Mouse (Mus musculus): Measurements from ENCODE around the gene Rara.
"Not testable (repeated sequence)": the region's sequence is repeated elsewhere in the genome, so short reads cannot be mapped to it uniquely, and the experiment has no call there.

The Rara gene

DNA sequence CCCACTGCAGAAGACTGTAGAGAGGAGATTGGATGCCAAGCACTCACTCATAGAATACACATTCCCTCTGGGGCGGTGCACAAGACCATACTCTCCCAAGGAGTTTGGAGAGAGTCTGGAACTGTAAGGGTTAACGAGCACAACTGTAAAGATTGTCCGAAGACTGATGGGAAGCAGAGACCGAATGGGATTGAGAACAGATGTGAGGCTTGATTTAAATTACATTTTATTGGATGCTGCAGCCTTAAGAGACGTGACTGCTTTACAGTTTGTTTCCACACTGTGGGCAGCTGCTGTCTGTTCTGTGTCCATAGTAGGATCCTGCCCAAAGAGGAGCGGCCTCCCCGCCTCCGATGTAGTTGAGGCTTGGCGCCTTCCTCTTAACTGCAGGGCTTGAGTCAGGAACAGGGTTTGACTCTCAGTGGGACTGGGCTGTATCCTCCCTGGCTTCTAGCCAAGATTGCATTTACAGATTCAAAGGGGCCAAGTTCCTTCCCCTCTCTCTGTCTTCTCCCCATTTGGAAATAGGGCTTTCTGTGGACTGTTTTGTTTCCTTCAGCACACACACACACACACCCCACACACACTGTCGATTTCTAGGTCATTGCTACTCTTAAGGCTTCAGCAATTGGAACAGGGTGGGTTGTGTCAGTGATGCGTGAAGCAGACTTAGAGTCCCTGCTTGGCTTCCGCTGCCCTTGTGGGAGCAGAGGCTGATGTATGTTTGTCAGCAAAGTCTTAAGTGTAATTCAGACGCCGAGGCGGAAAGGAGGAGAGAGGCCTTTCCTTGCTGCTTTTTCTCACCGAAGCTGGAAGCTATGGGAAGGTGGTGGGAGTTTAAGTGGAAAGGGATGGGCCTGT lies 4.5 kb upstream of the Rara start:
- peak; percentile 52 for DNase-seq (ENCODE audit: low read depth, low spot score)

DNA sequence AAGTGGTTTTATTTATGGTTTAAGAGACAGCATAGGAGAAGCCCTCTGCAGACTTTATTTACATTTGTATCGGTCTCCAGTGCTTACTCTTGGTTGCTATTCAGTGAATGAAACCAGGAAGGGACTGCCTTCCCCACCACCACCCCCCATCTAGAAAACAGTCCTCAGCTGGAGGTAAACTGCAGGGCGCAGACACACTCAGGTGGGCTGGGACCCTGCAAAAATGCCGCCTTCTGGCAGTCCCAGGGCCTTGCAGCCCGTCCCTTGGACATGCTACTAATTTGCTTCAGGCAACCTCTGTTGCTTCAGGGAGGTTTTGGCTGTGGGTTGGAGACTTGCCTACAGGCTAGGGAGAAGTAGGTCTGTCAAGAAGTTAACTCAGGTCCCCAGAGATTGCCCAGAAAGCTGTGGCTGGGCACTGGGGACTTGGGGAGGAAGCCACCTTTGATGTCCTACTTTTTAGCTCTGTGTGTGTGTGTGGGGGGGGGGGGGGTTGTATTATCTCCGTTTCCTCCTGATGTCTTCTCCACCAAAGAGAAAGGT lies 2.9 kb upstream of the Rara start:
- peak; percentile 80 for DNase-seq (ENCODE audit: low read depth, low spot score)

DNA sequence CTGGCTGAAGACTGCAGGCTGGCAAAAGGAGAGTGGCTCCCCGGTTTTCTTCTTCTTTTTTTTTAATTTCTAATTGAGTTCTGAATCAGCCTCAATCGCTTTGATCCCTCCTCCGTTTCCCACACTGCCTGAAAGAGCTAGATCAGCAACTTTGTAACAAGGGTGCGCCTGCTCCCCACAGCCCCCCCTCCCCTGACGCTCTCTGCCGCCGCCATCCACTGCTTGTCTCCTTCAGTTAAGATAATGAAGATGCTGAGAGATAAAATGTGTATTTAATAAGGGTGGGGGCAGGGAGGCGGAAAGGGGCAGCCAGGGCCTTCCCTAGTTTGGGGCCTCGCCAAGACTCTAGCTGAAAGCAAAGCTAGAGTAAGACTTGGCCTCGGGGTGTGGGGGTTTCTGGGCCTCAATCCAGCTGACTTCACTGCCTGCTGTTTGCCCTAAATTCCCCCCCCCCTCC lies 2.3 kb upstream of the Rara start:
- peak; percentile 96 for DNase-seq (ENCODE audit: low read depth, low spot score)

DNA sequence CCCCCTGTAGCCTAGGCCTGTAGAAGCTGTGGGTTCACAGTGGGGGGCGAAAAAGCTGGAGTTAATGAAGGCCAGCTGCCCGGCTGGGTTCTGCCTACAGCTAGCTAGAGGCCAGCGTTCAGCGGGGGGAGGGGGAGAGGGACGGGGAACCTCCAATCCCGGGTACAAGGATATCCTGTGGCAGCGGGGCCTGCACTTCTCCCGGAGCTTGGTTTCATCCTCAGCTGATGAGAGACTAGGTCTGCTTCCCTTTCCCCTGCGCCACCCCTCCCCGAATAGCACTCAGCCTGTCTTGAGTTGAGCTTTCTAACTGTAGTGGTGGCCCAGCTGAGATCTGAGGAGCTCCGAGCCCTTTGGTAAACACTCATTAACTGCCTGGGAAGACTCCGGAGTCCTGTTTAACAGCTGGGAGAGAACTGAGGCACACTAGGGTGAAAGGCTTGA lies 1.7 kb upstream of the Rara start:
- peak; percentile 77 for DNase-seq (ENCODE audit: low read depth, low spot score)

DNA sequence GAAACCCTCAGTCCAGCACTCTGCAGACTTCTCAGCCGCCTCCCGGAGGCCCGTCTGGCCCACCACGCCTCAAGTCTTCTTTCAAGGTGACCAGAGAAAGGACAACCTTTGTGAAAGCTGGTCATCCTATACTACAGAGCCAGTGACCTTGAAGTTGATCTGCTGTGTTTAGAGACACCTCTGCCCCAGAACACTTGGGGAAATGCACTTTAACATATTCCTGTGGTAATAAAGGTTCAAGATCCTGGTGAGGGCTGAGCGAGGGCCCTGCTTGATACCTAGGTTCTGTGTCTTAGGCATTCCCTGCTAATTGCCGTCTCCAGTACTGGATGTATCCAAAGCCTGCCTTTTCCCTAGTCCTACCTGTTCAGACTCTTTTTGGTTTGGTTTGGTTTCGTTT lies 1.1 kb upstream of the Rara start:
- DNase-seq (ENCODE audit: low read depth, low spot score) = no peak

DNA sequence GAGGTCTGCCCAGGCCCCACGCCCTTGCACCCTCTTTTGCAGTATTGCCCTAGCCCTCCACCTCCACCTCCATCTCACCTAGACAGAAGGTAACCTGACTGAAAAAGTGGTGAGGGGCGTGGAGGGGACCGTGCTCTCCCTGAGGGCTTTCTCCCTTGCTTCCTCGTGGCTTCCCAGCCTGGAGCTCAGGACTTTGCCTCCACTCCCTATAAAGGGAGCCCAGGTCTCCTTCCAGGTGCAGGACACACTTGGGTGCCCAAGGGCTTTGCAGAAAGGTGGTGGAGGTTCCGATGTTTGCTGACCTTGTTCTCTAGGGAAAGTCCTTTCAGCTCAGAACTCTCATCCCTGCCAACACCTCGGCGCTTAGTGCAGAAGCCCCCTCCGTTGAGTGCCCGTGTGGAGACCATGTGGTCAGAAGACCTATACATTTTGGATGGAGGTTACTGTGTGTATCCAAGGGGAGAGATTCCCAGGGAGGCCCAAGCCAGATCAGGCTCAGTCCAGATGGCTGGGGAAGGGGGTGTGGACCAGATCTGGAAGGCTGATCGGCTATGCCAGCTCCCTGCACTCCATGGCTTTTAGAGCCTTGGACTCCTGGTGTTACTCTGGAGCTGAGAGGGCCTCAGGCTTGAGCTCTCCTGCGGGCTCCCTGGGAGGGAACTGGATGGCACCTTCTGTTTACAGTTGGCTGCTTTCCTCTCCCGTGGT lies 722 bp downstream of the Rara start:
- DNase-seq (ENCODE audit: low read depth, low spot score) = no peak

DNA sequence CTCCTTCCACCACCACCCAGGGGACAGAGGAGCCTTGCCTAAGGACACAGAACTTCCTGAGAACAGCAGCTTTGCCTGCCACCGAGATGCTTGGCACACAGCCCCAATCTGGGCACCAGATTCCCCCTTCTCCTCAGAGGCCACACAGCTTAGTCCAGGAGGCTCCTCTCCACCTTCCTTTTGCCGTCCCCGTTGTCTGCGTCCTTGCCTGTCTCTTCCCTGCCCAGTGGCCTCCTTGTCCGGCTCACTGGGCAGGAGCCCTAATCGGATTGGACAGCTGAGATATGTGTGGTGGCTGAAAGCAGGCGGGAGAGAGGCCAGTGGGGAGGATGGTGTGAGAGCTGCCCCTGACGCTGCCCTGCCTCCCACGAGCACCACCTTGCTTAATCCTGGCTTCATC lies 1.9 kb downstream of the Rara start:
- peak; percentile 35 for DNase-seq (ENCODE audit: low read depth, low spot score)

DNA sequence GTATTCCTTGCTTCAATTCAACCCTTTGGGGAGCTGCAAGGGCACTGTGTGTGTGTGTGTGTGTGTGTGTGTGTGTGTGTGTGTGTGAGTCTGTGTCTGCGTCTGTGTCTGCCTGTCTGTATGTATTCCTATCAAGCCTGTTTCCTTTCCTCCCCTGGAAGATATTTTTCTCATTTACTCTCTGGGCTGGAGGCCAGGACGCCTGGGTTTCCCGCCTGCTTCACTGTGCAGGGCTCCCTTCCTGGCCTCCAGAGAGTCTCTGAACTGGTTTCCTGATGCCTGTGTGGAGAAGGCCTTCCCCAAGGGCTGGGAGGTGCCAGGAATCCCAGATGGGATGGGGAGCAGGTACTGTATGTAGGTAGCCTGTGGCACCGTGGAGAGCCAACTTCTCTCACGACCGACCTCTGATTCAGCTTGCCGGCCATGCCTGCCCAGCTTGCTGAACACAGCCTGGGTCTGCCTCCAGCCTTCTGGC lies 2.5 kb downstream of the Rara start:
- peak; percentile 69 for DNase-seq (ENCODE audit: low read depth, low spot score)

DNA sequence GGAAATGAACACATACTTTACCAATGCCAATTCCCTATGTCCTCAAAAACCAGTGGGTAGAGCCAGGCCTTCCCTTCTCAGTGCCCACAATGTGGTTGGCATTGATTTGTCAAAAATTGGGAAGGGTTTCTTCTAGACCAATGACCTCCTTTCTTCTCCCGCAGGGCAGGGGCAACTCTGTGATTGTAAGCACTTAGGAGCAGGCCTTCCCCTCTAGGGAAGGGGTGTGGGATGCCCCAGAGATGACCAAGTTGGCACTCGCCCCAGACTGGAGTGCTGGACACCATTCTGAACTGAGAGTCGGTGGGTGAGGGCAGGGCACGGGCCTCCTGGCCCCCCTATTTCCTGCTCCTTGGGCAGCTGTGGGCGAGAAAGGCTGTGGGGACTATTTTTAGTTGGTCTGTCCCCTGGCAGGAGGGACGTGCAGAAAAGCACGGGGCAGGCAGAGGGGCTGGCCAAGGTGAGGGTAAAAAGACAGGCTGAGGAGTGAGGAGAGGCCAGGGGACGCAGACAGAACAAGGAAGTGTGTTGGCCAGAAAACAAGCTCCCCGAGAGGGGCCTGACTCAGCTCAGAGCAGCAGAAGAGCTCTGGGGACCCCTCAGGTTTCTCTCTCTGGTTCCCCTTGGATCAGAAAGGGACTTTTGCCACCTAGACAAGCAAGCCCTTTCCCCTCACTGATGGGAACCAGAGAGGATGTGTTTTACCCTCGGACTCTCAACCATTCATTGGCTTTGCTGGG lies 3.3 kb downstream of the Rara start:
- DNase-seq (ENCODE audit: low read depth, low spot score) = peak; percentile 82

DNA sequence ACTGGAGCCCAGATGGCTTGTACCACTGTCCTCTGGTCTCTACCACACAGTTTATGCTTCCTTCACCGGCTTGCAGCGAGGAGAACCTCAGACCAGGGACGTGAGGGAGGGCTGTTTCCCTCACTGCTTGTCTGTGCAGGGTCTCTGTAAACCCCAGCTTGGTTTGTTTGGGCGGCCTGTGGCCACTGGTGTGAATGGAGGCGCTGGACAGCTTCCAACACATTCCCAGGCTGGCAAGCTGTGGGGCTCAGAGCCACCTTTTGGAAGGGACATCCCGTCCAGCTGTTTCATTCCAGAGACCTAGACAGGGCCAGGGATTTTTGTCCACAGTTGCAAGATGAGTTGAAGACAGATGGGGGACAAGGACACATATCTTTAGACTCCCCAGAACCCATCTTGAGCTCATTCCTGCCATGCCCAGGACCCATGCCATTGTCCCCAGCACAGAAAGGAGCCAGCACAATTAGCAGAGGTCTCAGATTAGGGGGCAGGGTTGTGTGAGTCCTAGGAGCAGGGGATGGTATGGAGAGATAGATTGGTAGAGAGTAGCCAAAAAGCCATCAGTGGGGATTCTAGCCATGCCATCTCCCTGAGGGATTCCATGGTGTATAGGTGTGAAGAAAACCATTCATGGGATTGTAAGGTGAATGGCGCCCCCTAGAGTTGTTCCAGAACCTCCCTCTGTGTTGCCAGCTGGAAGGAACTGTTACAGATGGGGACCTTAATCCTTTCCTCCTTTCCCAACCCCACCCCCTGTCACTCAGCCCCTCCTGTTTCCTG lies 4.1 kb downstream of the Rara start:
- peak; percentile 71 for DNase-seq (ENCODE audit: low read depth, low spot score)

DNA sequence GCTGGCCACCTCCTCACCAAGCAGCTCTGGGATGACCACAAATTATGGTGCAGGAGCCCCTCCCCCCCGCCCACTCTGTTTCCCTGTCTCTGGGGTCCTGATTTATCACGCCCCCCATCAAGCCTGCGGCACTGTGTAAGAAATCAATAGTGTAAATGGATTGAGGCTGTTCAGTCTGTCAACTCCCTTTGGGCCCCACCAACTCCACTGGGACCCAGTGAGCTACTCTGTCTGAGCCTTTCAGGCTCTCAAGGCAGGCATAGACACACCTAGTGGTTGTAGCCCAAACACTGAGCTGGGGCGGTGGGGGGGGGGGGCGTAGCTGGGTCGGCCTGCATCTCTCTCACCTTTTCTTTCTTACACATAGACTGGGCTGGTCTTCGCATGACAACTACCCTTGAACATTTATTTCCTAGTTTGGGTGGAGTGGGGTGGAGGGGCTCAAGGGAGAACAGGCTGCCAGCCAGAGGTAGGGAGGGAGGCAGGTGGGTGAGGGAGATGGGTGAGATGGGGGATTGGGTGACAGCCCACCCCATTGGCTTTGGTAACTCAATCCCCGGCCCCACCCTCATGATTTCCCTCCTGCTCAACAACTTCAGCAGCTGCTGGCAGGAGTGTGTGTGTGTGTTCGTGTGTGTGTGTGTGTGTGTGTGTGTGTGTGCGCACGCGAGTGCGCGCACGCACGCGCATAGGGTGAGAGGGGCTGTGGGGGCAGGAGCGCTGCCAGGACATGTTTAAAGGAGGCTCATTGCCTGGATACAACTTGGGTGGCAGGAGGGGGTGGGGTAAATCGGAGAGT lies 4.9 kb downstream of the Rara start:
- peak; percentile 64 for DNase-seq (ENCODE audit: low read depth, low spot score)

DNA sequence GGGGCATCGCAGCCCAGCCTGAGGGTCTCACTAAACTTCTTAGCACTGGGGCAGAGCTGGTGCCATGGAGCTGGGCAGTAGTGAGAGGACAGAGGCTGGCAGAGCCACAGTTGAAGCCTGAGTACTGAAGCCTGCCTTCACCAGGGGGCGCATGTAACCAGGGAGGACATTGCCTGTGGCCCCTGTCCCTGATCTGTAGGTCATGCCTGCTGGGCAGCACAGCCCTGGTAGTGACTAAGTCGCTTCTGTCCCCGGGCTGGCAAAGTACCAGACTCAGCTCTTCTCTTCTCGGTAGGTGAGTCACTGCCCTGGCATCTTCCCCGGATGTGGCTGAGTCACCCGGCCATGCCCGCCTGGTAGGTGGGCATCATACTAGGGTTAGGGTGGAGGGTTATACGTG lies 5.5 kb downstream of the Rara start:
- peak; percentile 94 for DNase-seq (ENCODE audit: low read depth, low spot score)

DNA sequence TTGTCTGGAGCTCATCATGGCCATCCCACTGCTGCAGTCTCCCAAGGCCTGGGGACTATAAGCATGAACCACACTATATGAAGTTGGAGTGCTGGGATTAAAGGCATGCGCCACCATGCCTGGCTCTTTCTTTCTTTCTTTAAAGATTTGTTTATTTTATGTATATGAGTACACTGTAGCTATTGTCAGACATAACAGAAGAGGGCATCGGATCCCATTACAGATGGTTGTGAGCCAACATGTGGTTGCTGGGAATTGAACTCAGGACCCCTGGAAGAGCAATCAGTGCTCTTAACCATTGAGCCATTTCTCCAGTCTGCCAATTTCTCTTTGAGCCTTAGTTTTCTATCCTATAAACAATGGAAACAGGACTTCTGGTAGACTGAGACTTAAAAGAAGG lies 6.2 kb downstream of the Rara start:
- DNase-seq (ENCODE audit: low read depth, low spot score) = not testable (repeated sequence)

DNA sequence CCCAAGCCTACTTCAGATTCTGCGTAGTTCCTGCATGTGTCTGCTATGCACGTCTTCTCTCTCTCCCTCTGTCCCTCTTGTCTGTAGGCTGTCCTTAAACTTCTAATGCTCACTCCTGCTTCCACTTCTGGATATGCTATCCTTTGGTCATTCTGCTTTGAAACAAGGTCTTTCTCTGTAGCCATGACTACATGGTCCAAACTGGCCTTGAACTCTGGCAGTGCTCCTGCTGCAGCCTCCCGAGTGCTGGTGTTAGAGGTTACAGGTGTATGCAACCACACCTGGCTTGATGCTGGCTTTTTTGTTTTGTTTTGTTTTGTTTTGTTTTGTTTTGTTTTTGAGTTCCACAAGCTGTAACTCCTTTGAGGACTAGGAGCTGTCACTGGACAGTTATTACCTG lies 6.7 kb downstream of the Rara start:
- no peak for DNase-seq (ENCODE audit: low read depth, low spot score)

DNA sequence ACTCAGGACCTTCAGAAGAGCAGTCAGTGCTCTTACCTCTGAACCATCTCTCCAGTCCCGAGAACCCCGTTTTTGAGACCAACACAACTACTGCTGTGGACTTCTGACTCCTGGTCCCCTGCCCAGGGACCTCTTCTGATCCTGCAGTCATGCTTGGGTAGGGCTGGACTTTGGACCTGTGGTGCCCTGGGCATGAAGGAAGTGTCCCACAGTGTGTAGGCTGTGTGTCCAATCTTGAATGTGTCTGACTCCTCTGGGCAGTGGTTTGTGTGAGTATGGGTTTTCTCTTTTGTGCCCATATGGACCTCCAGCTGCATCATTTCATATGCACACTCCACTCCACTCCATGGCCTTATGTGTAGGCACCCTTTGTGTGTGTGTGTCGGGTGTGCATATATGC lies 7.5 kb downstream of the Rara start:
- peak; percentile 19 for DNase-seq (ENCODE audit: low read depth, low spot score)

DNA sequence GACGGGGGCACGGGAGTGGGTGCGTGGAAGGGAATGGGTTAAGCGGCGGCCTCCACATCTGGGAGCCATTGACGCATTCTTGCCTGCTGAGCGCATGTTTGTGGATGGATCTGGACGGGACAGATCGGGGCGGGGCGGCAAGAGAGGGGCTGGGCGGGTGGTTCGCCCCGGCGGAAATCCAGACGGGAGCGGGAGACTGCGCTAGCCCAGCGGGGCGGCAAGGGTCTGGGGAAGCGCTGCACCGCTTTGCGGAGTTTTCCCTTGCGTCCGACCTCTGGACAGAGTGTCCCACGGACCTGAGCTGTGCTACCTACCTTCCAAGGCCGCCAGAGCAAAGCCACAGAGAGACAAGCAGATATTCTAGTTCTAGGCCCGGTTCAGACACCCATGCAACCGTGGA lies 8.6 kb downstream of the Rara start:
- peak; percentile 92 for DNase-seq (ENCODE audit: low read depth, low spot score)

DNA sequence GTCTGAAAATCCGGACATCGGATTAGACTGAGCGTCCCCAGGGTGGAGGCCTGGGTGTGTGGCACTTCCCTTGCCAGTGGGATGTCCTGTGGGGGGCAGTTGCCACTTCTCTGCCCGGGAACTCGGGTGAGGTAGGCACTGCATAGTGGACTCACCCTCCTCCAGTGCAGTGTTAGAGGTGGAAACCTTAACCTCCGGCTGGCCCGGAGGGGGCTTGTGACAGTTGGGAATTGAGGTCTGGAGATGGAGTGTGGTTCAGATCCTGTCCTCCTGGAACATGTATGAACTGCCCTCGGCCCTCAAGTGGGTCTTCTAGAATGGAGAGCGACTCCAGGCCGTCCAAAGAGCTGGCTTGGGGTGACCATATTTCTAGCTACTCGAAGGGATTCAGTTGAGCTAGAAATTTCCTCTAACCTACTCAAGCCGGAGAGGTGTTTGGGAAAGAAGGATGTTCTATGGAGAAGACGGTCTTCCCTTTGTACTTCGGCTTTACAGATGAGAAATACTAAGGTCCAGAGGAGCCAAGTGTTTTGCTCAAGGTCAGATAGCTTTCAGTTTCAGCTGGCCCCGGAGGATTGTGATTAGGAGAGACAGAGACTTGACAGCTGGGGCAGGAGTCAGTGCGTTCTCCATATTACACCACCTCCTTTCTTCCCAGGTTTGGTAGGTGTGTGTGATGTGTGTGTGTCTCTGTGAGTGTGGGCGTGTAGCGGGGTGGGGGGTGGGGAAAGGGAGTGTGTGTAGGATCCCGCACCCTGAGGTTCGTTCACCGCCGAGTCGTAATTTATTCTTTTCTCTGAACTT lies 9.2 kb downstream of the Rara start:
- peak; percentile 65 for DNase-seq (ENCODE audit: low read depth, low spot score)

DNA sequence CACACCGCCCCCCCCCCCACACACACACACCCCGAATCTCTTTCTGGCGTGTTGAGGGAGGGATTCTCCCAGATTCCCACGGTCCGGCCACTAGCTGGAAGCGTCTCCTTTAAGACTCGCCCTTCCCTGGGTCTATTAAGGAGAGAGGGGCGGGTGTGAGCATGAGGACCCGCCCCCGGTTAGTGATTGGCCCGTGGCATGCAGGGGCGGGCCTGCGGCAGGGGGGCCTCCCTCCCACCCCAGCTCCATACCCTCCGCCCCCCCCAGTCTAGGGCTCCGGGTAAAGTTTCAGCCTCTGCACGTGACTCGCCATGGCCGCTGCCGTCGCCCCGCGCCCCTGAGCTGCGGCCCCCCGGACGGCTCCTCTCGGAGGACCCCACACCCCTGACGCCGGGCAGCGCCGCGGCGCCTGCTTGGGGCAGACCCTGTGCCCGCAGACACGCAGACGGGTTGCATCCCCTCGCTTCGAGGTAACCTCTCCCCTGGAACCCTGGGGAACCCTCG lies 9.8 kb downstream of the Rara start:
- peak; percentile 94 for DNase-seq (ENCODE audit: low read depth, low spot score)

Data from 3T3-L1 (cell line).